ENCODE assay signal across 12 mouse cellular contexts in genomic region chr4:134397732-134398131, GRCm38 (mm10). TPM values are rescaled to one million over a fixed set of nuclear protein-coding genes. Genes with fewer than 3 reads are reported as not detected.
DNase-seq lines count a peak whose midpoint lies in the region; ATAC-seq and TF ChIP-seq lines count a peak whose summit lies in the region.
"Had no signal": no experiment of that assay in that cellular context is flagged by ENCODE, and none has a peak within 500 bp of the region (broad histone marks: within the 10 kb centered on the region; RNA-seq: fewer than 3 reads in every experiment).

No protein-coding gene starts in this region.

- no peak for ATAC-seq in embryonic facial prominence, embryonic 12.5 days (ENCODE audit: insufficient number of reproducible peaks, insufficient read depth, low FRiP score, low TSS enrichment)
- ATAC-seq in hindbrain, postnatal 0 days = no peak
- no peak for ATAC-seq in hindbrain, embryonic 12.5 days (ENCODE audit: low FRiP score)
- no peak for ATAC-seq in lung, postnatal 0 days
- no peak for ATAC-seq in liver, postnatal 0 days

- H3K9me3 ChIP-seq in embryonic facial prominence, embryonic 12.5 days = no peaks in the 10 kb centered on the region
- H3K9me3 ChIP-seq in embryonic facial prominence, embryonic 10.5 days = no peaks in the 10 kb centered on the region
- no peaks in the 10 kb centered on the region for H3K9me3 ChIP-seq in hindbrain, postnatal 0 days (ENCODE audit: low read length)
- no peaks in the 10 kb centered on the region for H3K9me3 ChIP-seq in hindbrain, embryonic 12.5 days (replicated peaks)
- no peaks in the 10 kb centered on the region for H3K9me3 ChIP-seq in lung, postnatal 0 days (ENCODE audit: low read length)
- H3K9me3 ChIP-seq in liver, postnatal 0 days (ENCODE audit: low read length) = no peaks in the 10 kb centered on the region

- H3K9ac ChIP-seq in embryonic facial prominence, embryonic 12.5 days = peak overlapping the region; percentile 62; the same call in 1 of the 2 replicates
- H3K9ac ChIP-seq in hindbrain, postnatal 0 days (replicated peaks; ENCODE audit: low read length) = no peak overlapping the region
- no peak overlapping the region for H3K9ac ChIP-seq in hindbrain, embryonic 12.5 days
- H3K9ac ChIP-seq in lung, postnatal 0 days (replicated peaks; ENCODE audit: low read depth) = no peak overlapping the region
- H3K9ac ChIP-seq in liver, postnatal 0 days (replicated peaks) = no peak overlapping the region

- no peaks in the 10 kb centered on the region for H3K36me3 ChIP-seq in embryonic facial prominence, embryonic 12.5 days
- no peaks in the 10 kb centered on the region for H3K36me3 ChIP-seq in embryonic facial prominence, embryonic 10.5 days (replicated peaks)
- no peaks in the 10 kb centered on the region for H3K36me3 ChIP-seq in hindbrain, postnatal 0 days (ENCODE audit: insufficient read depth, low read length)
- H3K36me3 ChIP-seq in hindbrain, embryonic 12.5 days = no peaks in the 10 kb centered on the region
- no peaks in the 10 kb centered on the region for H3K36me3 ChIP-seq in lung, postnatal 0 days (ENCODE audit: insufficient read depth, low read length)
- H3K36me3 ChIP-seq in liver, postnatal 0 days (replicated peaks; ENCODE audit: insufficient read depth, low read length) = no peaks in the 10 kb centered on the region

- WGBS in embryonic facial prominence, embryonic 12.5 days = 84% methylated on average over 9 of the region's 9 CpGs
- 87% methylated on average over 9 of the region's 9 CpGs for WGBS in embryonic facial prominence, embryonic 10.5 days
- 87% methylated on average over 9 of the region's 9 CpGs for WGBS in hindbrain, postnatal 0 days
- WGBS in hindbrain, embryonic 12.5 days = 93% methylated on average over 9 of the region's 9 CpGs
- 75% methylated on average over 9 of the region's 9 CpGs for WGBS in lung, postnatal 0 days
- 75% methylated on average over 9 of the region's 9 CpGs for WGBS in liver, postnatal 0 days (ENCODE audit: insufficient replicate concordance)

- no peak for TF ChIP-seq EP300 in lung, postnatal 0 days (IDR thresholded peaks at IDR 0.05)
- no peak for TF ChIP-seq EP300 in liver, postnatal 0 days (IDR thresholded peaks at IDR 0.05; ENCODE audit: low read depth)

- H3K4me2 ChIP-seq in embryonic facial prominence, embryonic 12.5 days (replicated peaks) = peak overlapping the region; percentile 85
- no peak overlapping the region for H3K4me2 ChIP-seq in hindbrain, postnatal 0 days (ENCODE audit: low read depth, low read length)
- no peak overlapping the region for H3K4me2 ChIP-seq in hindbrain, embryonic 12.5 days (replicated peaks)
- H3K4me2 ChIP-seq in lung, postnatal 0 days (replicated peaks; ENCODE audit: low read depth, low read length) = no peak overlapping the region
- H3K4me2 ChIP-seq in liver, postnatal 0 days (ENCODE audit: low read depth, low read length) = peak overlapping the region; percentile 80

- H3K27ac ChIP-seq in embryonic facial prominence, embryonic 12.5 days = no peak overlapping the region
- no peak overlapping the region for H3K27ac ChIP-seq in embryonic facial prominence, embryonic 10.5 days (replicated peaks)
- peak overlapping the region; percentile 12; the same call in 1 of the 2 replicates for H3K27ac ChIP-seq in hindbrain, postnatal 0 days
- no peak overlapping the region for H3K27ac ChIP-seq in hindbrain, embryonic 12.5 days
- peak overlapping the region; percentile 70; the same call in 1 of the 2 replicates for H3K27ac ChIP-seq in lung, postnatal 0 days (ENCODE audit: low read length)
- peak overlapping the region; percentile 96 for H3K27ac ChIP-seq in liver, postnatal 0 days (ENCODE audit: low read depth)

- no peak for DNase-seq in embryonic facial prominence, embryonic 10.5 days (ENCODE audit: low spot score)
- DNase-seq in hindbrain, postnatal 0 days (ENCODE audit: low spot score) = no peak
- peak; percentile 33 for DNase-seq in lung, postnatal 0 days (ENCODE audit: low spot score)
- no peak for DNase-seq in lung, postnatal 14 days
- DNase-seq in liver, postnatal 0 days = no peak
- DNase-seq in right cerebral cortex, postnatal 10 days (ENCODE audit: low spot score in 2 of 2) = no peak
- DNase-seq: spleen, adult 18-20 months had no signal

- H3K4me1 ChIP-seq in embryonic facial prominence, embryonic 12.5 days = peaks cover 35% of the 10 kb centered on the region
- H3K4me1 ChIP-seq in embryonic facial prominence, embryonic 10.5 days = peaks cover 47% of the 10 kb centered on the region
- H3K4me1 ChIP-seq in hindbrain, postnatal 0 days (ENCODE audit: insufficient read depth, low read length) = peaks cover 6% of the 10 kb centered on the region
- H3K4me1 ChIP-seq in hindbrain, embryonic 12.5 days = peaks cover 35% of the 10 kb centered on the region
- H3K4me1 ChIP-seq in lung, postnatal 0 days (ENCODE audit: insufficient read depth, low read depth, low read length) = peaks cover 11% of the 10 kb centered on the region; the same call in 1 of the 2 replicates
- peaks cover 22% of the 10 kb centered on the region for H3K4me1 ChIP-seq in liver, postnatal 0 days (ENCODE audit: insufficient read depth)

- no peak for TF ChIP-seq CTCF in hindbrain, postnatal 0 days (IDR thresholded peaks at IDR 0.05; ENCODE audit: low read depth)
- no peak for TF ChIP-seq CTCF in lung, postnatal 0 days (IDR thresholded peaks at IDR 0.05)
- no peak for TF ChIP-seq CTCF in liver, postnatal 0 days (IDR thresholded peaks at IDR 0.05; ENCODE audit: low read depth)

- no peak overlapping the region for H3K4me3 ChIP-seq in embryonic facial prominence, embryonic 12.5 days
- no peak overlapping the region for H3K4me3 ChIP-seq in embryonic facial prominence, embryonic 10.5 days
- H3K4me3 ChIP-seq in hindbrain, postnatal 0 days (ENCODE audit: low read length) = no peak overlapping the region
- H3K4me3 ChIP-seq in hindbrain, embryonic 12.5 days = no peak overlapping the region
- no peak overlapping the region for H3K4me3 ChIP-seq in lung, postnatal 0 days (ENCODE audit: low read depth, low read length)
- H3K4me3 ChIP-seq in liver, postnatal 0 days (ENCODE audit: low read depth, low read length) = peak overlapping the region; percentile 56

- H3K27me3 ChIP-seq in embryonic facial prominence, embryonic 12.5 days = no peaks in the 10 kb centered on the region
- H3K27me3 ChIP-seq in embryonic facial prominence, embryonic 10.5 days (replicated peaks; ENCODE audit: low read depth, poor library complexity, severe bottlenecking) = 0 out of 2 replicates have a peak, but pooled peaks cover 8% of the 10 kb centered on the region
- no peaks in the 10 kb centered on the region for H3K27me3 ChIP-seq in hindbrain, postnatal 0 days (ENCODE audit: insufficient read depth, low read length)
- no peaks in the 10 kb centered on the region for H3K27me3 ChIP-seq in hindbrain, embryonic 12.5 days
- no peaks in the 10 kb centered on the region for H3K27me3 ChIP-seq in lung, postnatal 0 days (replicated peaks; ENCODE audit: insufficient read depth, low read length)
- no peaks in the 10 kb centered on the region for H3K27me3 ChIP-seq in liver, postnatal 0 days (ENCODE audit: insufficient read depth, low read length)

RNA-seq across cellular contexts. Expression of gene Pafah2, which starts 1.6 kb away (rescaled TPM):
- 11.2 and 11.7 TPM in 2 replicates for polyA plus RNA-seq in embryonic facial prominence, embryonic 12.5 days (2016; fragmentation: Nextera tagmentation; extraction: Ambion mirVana)
- 7.0 and 8.3 TPM in 2 replicates for polyA plus RNA-seq in embryonic facial prominence, embryonic 10.5 days (2016; fragmentation: Nextera tagmentation; extraction: Ambion mirVana)
- total RNA-seq in hindbrain, postnatal 0 days (2014; rRNA removed) = 12.1 and 17.9 TPM in 2 replicates
- polyA plus RNA-seq in hindbrain, postnatal 0 days (2015; fragmentation: Nextera tagmentation; extraction: Ambion mirVana) = 5.3 and 6.7 TPM in 2 replicates
- polyA plus RNA-seq in hindbrain, embryonic 12.5 days (2016; fragmentation: Nextera tagmentation; extraction: Ambion mirVana) = 9.2 and 10.7 TPM in 2 replicates
- 14.1 and 16.2 TPM in 2 replicates for polyA plus RNA-seq in lung, postnatal 0 days (2015; fragmentation: Nextera tagmentation; extraction: Ambion mirVana)
- 13.5 and 14.3 TPM in 2 replicates for polyA plus RNA-seq in liver, postnatal 0 days (2015; fragmentation: Nextera tagmentation; extraction: Ambion mirVana)

RNA-seq across cellular contexts. Expression of gene Extl1, which starts 14.1 kb away (rescaled TPM):
- 2.1 and 3.4 TPM in 2 replicates for polyA plus RNA-seq in embryonic facial prominence, embryonic 12.5 days (2016; fragmentation: Nextera tagmentation; extraction: Ambion mirVana)
- 0.25 and 0.66 TPM in 2 replicates for polyA plus RNA-seq in embryonic facial prominence, embryonic 10.5 days (2016; fragmentation: Nextera tagmentation; extraction: Ambion mirVana)
- total RNA-seq in hindbrain, postnatal 0 days (2014; rRNA removed) = 0.54 and 1.8 TPM in 2 replicates
- polyA plus RNA-seq in hindbrain, postnatal 0 days (2015; fragmentation: Nextera tagmentation; extraction: Ambion mirVana) = 0.39 and 0.66 TPM in 2 replicates
- polyA plus RNA-seq in hindbrain, embryonic 12.5 days (2016; fragmentation: Nextera tagmentation; extraction: Ambion mirVana) = 1.2 and 1.7 TPM in 2 replicates
- 0.82 and 1.3 TPM in 2 replicates for polyA plus RNA-seq in lung, postnatal 0 days (2015; fragmentation: Nextera tagmentation; extraction: Ambion mirVana)
- polyA plus RNA-seq in liver, postnatal 0 days (2015; fragmentation: Nextera tagmentation; extraction: Ambion mirVana) = 0.20 and 0.33 TPM in 2 replicates

RNA-seq across cellular contexts. Expression of gene Slc30a2, which starts 54.8 kb away (rescaled TPM):
- 0.05 and 0.20 TPM in 2 replicates for polyA plus RNA-seq in embryonic facial prominence, embryonic 12.5 days (2016; fragmentation: Nextera tagmentation; extraction: Ambion mirVana)
- polyA plus RNA-seq in embryonic facial prominence, embryonic 10.5 days (2016; fragmentation: Nextera tagmentation; extraction: Ambion mirVana) = 0.07 TPM in 1 of 2 replicates, not detected in the other
- 0.43 TPM in 1 of 2 replicates, not detected in the other for total RNA-seq in hindbrain, postnatal 0 days (2014; rRNA removed)
- polyA plus RNA-seq in hindbrain, postnatal 0 days (2015; fragmentation: Nextera tagmentation; extraction: Ambion mirVana) = 0.09 and 0.18 TPM in 2 replicates
- polyA plus RNA-seq in hindbrain, embryonic 12.5 days (2016; fragmentation: Nextera tagmentation; extraction: Ambion mirVana) = not detected in 2 replicates
- polyA plus RNA-seq in lung, postnatal 0 days (2015; fragmentation: Nextera tagmentation; extraction: Ambion mirVana) = 0.79 and 1.1 TPM in 2 replicates
- polyA plus RNA-seq in liver, postnatal 0 days (2015; fragmentation: Nextera tagmentation; extraction: Ambion mirVana) = not detected in 2 replicates
- total RNA-seq: left cerebral cortex, postnatal 36 days; midbrain, postnatal 0 days had no signal
- polyA plus RNA-seq: forebrain, embryonic 11.5 days had no signal

Comparison
In these comparisons a context has a peak if more than half of its experiments do, and no peak if none do; other contexts are left out.
1. H3K27ac ChIP-seq: peak in hindbrain, postnatal 0 days (single experiment), lung, postnatal 0 days (single experiment) and liver, postnatal 0 days (single experiment); none in embryonic facial prominence, embryonic 12.5 days (single experiment), embryonic facial prominence, embryonic 10.5 days (single experiment) and hindbrain, embryonic 12.5 days (single experiment).
2. H3K4me2 ChIP-seq: peak in embryonic facial prominence, embryonic 12.5 days (single experiment) and liver, postnatal 0 days (single experiment); none in hindbrain, postnatal 0 days (single experiment), hindbrain, embryonic 12.5 days (single experiment) and lung, postnatal 0 days (single experiment).